Mouse (Mus musculus): ENCODE measurements around the gene Ttpal.
A peak's percentile ranks its signal among the peaks of the same experiment; 100 is the strongest.

GRCm38 (mm10) chr2:163597661-163598060 lies 4.5 kb upstream of the Ttpal start:
- TF ChIP-seq CTCF (IDR thresholded peaks at IDR 0.05; ENCODE audit: borderline replicate concordance, control insufficient read depth, extremely low read depth, insufficient read depth, low read length, poor library complexity), result peak; percentile 29; the same call in 1 of the 2 replicates
- TF ChIP-seq POLR2A (IDR thresholded peaks at IDR 0.05; ENCODE audit: control insufficient read depth, extremely low read depth, insufficient read depth, low read length, poor library complexity), result no peak
